Mouse (Mus musculus) kidney, adult 8-10 months (tissue): Measurements from ENCODE around the gene Lrba.

Source experiments
- DNase-seq, 2 experiments: peaks; one replicate each; pipeline ENCODE4 v3.0.0; 2022

Lrba gene

GRCm38 (mm10) chr3:86761095-86762035 lies 536.9 kb downstream of the Lrba start:
- DNase-seq, result peak; percentile 44 to 73

GRCm38 (mm10) chr3:86762036-86762415 lies 537.5 kb downstream of the Lrba start:
- DNase-seq, result no peak

GRCm38 (mm10) chr3:86762456-86762855 lies 538.0 kb downstream of the Lrba start:
- no peak for DNase-seq

DNA sequence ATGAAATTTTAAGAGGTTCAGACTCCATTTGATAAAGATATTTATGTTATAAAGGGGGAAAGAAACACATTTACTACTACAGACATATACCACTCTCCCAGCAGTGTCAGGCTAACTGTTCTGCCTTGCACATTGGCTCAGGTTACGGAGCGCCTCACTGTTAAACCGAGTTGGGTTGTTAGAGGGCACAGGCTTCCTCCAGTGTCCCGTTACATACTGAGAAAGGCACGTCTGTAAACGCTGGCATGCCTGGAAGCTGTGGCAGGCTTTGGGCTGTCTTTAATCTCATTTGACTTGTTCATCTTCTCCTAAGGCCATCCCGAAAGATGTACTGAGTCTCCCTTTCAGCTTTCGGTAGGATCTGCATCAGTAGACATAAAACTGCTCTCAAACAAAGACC lies 544.1 kb downstream of the Lrba start:
- DNase-seq, result no peak

GRCm38 (mm10) chr3:86768969-86769368 lies 544.5 kb downstream of the Lrba start:
- DNase-seq, result no peak

- DNase-seq, result peak; percentile 21 to 47
These were observed 550.3 kb downstream of the Lrba start for GRCm38 (mm10) chr3:86774566-86775443.

GRCm38 (mm10) chr3:86775444-86775828 lies 551.0 kb downstream of the Lrba start:
- no peak for DNase-seq

DNA sequence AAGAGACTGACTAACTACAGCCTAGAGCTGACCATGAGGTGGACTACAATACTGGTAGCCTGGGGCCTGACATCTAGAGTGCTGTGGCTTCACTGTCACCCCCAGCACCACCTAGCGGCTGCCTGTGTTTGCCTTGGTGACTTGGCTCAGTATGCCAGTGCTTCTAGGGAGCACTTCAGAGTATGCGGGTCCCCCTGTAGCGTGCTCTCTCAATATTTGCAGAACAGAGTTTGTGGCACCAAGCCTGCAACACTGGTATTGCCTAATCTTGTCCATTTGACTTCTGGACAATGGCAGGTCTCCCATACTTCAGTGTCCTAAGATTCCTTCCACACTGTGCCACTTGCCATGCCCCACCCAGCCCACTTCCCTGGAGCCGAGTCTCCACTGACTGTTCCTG lies 555.2 kb downstream of the Lrba start:
- DNase-seq, result no peak

DNA sequence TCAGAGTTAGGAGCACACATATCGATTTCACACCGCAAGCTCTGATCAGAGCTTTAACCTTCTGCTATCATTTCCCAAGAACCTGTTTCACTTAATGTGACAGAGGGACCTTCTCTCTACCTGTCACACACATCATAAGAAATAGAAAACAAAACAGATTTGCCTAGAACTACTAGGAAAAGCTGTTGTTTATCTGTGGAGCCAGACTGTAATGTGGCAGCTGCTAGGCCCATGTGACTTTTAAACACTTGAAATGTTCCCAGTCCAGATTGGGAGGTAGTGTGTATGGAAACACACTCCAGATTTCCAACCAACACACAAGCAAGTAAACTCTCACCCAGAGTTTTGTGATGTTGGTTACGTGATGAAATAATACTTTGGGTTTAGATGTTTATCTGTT lies 559.6 kb downstream of the Lrba start:
- DNase-seq, result no peak

DNA sequence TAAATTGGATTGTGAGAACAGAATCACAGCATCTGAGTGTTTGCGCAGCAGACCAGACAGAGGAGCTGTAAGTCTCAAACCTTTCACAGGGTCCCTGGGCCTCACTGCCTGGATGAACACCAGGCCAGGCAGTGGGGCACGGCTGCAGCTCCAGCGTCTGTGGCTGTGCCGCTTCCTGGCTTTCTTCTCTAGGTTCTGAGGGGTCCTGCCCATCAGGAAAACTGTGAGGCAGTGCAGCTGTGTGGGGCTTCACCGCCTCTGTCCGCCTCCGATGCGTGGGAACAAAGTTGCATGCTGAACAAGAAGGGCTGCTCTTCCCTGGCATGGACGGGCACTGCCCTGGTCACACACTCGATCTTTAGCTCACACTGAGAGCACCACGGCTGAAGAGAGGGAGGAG lies 560.5 kb downstream of the Lrba start:
- no peak for DNase-seq

- no peak for DNase-seq
These were observed 561.8 kb downstream of the Lrba start for GRCm38 (mm10) chr3:86786280-86786679.

DNA sequence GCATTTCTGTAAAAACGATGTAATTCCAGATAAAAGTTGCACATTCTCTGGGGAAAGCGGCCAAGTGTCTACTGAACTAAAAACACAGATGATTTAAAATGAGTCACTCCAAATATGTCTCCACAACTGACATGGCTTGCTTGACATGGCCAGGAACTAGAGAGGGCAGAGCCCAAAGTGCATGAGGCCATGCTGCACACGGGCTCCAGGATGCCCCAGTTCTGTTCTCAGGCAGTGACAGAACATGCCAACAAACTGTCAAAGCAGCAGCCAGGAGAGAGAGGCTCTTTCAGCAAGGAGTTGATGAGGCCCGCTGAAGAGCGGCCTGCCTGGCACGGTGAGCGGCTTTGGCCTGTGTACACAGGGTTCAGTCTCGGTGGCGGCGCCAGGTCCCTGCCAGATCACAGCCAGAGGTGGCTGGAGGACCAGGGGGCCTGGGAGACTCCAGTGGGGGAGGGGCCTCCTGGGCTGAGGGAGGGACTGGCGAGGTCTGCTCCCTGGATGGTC lies 562.4 kb downstream of the Lrba start:
- DNase-seq, result peak in 1 of 2 experiments; percentile 21

GRCm38 (mm10) chr3:86787423-86788123 lies 563.1 kb downstream of the Lrba start:
- DNase-seq, result no peak

DNA sequence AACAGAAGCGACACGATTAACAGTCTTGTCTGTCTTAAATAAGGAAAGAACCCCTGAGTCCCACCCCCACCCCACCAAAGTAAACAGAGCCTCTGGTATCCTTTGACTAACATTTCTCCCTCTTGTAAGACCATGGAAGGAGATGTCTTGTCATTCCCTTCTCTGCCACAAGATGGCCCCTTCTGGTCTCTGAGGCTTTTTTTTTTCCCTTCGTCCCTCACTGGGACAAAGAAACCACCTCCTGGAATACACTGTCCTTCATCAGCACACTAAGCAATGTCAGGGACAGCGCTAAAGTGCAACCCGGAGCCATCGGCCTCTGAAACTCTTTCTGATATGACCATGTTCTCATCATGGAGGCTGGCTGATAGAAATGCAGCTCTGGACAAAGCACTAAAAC lies 564.2 kb downstream of the Lrba start:
- DNase-seq, result peak; percentile 61 to 78

DNA sequence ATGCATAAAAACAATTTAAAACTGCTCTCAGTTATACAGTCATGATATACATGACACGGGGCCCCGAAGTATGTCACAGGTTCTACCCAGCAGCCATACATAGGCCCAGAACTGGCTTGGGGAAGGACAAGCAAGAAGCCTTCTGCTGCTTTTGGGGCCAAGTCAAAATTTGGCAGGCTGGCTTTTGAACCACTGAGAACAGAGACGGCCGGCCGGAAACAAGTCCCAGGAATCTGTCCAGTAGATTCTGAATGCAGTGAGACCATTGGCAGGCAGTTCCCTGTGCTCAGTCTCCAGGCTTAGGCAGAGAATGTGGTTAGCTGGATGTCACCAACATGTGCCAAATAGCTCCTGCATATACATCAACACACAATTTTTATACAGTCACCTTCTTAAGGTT lies 565.3 kb downstream of the Lrba start:
- no peak for DNase-seq

- peak; percentile 39 to 41 for DNase-seq
These were observed 568.8 kb downstream of the Lrba start for GRCm38 (mm10) chr3:86793264-86793663.

- peak; percentile 49 to 71 for DNase-seq
These were observed 569.3 kb downstream of the Lrba start for GRCm38 (mm10) chr3:86793720-86794191.

- no peak for DNase-seq
These were observed 572.2 kb downstream of the Lrba start for GRCm38 (mm10) chr3:86796716-86797115.

DNA sequence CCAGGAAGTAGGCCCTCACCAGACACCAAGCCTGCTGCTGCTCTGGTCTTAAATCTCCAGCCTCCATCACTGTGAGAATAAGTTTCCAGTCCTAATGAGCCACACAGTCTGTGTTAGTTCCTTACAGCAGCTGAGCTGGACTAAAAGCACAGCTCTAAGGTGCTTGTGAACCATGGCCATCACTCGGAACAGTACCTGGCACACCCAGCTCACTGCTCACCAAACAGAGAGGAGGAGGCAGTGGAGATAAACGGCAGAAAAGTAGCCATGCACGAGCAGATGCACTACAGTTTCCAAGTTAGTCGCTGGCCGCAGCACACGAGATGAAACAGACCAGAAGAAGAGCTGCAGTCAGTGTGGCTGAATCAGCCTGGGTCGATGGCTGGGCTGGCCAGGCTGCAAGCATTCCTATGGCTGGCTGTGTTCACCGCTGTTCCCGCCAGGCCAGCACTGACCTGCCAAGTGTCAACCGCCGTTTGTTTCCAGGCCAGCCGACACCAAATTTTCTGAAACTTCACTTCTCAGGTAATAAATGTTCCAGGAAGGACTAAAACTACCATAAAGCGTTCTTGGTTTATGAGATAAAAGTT lies 573.5 kb downstream of the Lrba start:
- DNase-seq, result no peak

GRCm38 (mm10) chr3:86799041-86799440 lies 574.6 kb downstream of the Lrba start:
- no peak for DNase-seq

GRCm38 (mm10) chr3:86800841-86801240 lies 576.4 kb downstream of the Lrba start:
- no peak for DNase-seq

DNA sequence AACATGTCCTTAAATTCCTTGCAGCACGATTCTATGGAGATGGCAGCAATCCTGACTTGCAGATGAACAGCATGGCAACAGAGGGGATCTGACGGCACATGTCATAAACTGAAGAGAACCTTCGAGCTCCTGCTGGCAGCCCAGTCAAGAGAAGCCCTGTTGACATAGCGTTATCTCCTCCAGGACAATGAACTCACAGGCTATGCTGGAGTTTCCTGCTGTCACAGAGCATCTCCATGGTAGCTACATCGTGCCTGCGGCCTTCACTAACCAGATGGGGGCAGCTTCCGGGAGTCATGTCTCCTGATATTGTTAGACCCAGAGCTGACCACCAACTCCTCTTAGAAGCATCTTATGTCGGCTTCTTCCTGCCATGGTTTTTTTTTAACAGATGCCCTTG lies 578.3 kb downstream of the Lrba start:
- no peak for DNase-seq
